Mouse (Mus musculus): ENCODE results near the gene Arhgef33.

The Arhgef33 gene

GRCm38 (mm10) chr17:80446470-80446869 lies 139.3 kb downstream of the Arhgef33 start:
- WGBS: 96% methylated on average over 5 of the region's 5 CpGs
